ENCODE assay signal across 27 mouse cellular contexts in the genomic region with DNA sequence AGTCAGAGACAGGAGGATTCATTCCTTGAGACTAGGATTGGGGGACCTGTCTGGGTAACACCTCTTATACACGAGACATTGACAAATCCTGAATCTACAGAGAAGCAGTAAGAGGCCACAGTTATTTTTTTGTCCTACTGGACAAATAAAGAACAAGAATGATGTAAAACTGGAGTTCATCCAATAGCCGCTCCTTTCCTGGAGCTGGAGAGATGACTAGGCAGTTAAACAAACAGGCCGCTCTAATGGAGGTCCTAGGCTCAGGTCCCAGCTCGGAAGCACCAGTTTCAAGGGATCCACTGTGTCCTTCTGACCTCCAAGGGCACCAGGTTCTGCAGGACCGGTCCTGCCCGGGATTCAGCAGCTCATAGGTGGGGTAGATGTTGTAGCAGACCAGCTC. TPM values are rescaled to one million over a fixed set of nuclear protein-coding genes. Genes with fewer than 3 reads are reported as not detected.
DNase-seq lines count a peak whose midpoint lies in the region; ATAC-seq and TF ChIP-seq lines count a peak whose summit lies in the region.
"Had no signal": no experiment of that assay in that cellular context is flagged by ENCODE, and none has a peak within 500 bp of the region (broad histone marks: within the 10 kb centered on the region; RNA-seq: fewer than 3 reads in every experiment).

No protein-coding gene starts in this region.

- H3K27ac ChIP-seq in lung, postnatal 0 days (ENCODE audit: low read length) = no peak overlapping the region
- H3K27ac ChIP-seq: embryonic facial prominence, embryonic 10.5 days; forebrain, embryonic 13.5 days; hindbrain, embryonic 15.5 days; intestine, embryonic 15.5 days; liver, embryonic 12.5 days; lung, embryonic 15.5 days; midbrain, embryonic 12.5 days had no signal

- no peak for TF ChIP-seq POLR2A in lung, adult 2 months (IDR thresholded peaks at IDR 0.05; ENCODE audit: borderline replicate concordance, extremely low read depth, low read depth, low read length)

- H3K36me3 ChIP-seq in lung, postnatal 0 days (ENCODE audit: insufficient read depth, low read length) = no peaks in the 10 kb centered on the region
- H3K36me3 ChIP-seq: embryonic facial prominence, embryonic 10.5 days; hindbrain, embryonic 15.5 days; intestine, embryonic 15.5 days; liver, embryonic 12.5 days; lung, embryonic 15.5 days; midbrain, embryonic 12.5 days had no signal

- no peak overlapping the region for H3K4me2 ChIP-seq in lung, postnatal 0 days (replicated peaks; ENCODE audit: low read depth, low read length)
- H3K4me2 ChIP-seq: forebrain, embryonic 13.5 days; heart, embryonic 11.5 days; hindbrain, embryonic 15.5 days; intestine, embryonic 15.5 days; liver, embryonic 12.5 days; lung, embryonic 15.5 days; midbrain, embryonic 12.5 days had no signal

- no peak overlapping the region for H3K9ac ChIP-seq in lung, postnatal 0 days (replicated peaks; ENCODE audit: low read depth)
- H3K9ac ChIP-seq: forebrain, embryonic 13.5 days; hindbrain, embryonic 15.5 days; intestine, embryonic 15.5 days; liver, embryonic 12.5 days; lung, embryonic 15.5 days; midbrain, embryonic 12.5 days had no signal

- TF ChIP-seq CTCF in lung, postnatal 0 days (IDR thresholded peaks at IDR 0.05) = no peak
- no peak for TF ChIP-seq CTCF in lung, adult 2 months (IDR thresholded peaks at IDR 0.05; ENCODE audit: insufficient read depth, low read length)

- 29% methylated on average over 6 of the region's 6 CpGs for WGBS in lung, postnatal 0 days
- 40% methylated on average over 6 of the region's 6 CpGs for WGBS in lung, adult 2 months

- H3K9me3 ChIP-seq in lung, postnatal 0 days (ENCODE audit: low read length) = no peaks in the 10 kb centered on the region
- H3K9me3 ChIP-seq: embryonic facial prominence, embryonic 10.5 days; forebrain, embryonic 13.5 days; hindbrain, embryonic 15.5 days; intestine, embryonic 15.5 days; liver, embryonic 12.5 days; lung, embryonic 15.5 days; midbrain, embryonic 12.5 days had no signal

- peak; percentile 5 for DNase-seq in gastrocnemius, adult 18-20 months (ENCODE audit: low spot score)
- no peak for DNase-seq in gastrocnemius, postnatal 10 days
- peak; percentile 22 for DNase-seq in lung, postnatal 0 days (ENCODE audit: low spot score)
- DNase-seq in lung, adult 2 months = no peak
- peak; percentile 8 for DNase-seq in R1 (ENCODE audit: low read depth, low spot score)
- DNase-seq in ovary, postnatal 36 days (ENCODE audit: low spot score) = no peak
- no peak for DNase-seq in cerebellum, postnatal 14 days
- DNase-seq: cerebellum, adult 18-20 months; heart, postnatal 14 days; kidney, adult 9 months; kidney, postnatal 4 days; right cerebral cortex, adult 18-20 months had no signal

- no peak overlapping the region for H3K4me3 ChIP-seq in lung, postnatal 0 days (ENCODE audit: low read depth, low read length)
- no peak overlapping the region for H3K4me3 ChIP-seq in lung, adult 2 months (replicated peaks; ENCODE audit: extremely low read depth, low read depth, low read length)
- H3K4me3 ChIP-seq: embryonic facial prominence, embryonic 10.5 days; forebrain, embryonic 13.5 days; hindbrain, embryonic 15.5 days; intestine, embryonic 15.5 days; liver, embryonic 12.5 days; lung, embryonic 15.5 days; midbrain, embryonic 12.5 days had no signal

- no peak for ATAC-seq in lung, postnatal 0 days
- ATAC-seq: forebrain, embryonic 13.5 days; intestine, embryonic 15.5 days; liver, embryonic 12.5 days; Patski had no signal

- TF ChIP-seq EP300 in lung, postnatal 0 days (IDR thresholded peaks at IDR 0.05) = no peak

- H3K27me3 ChIP-seq in lung, postnatal 0 days (replicated peaks; ENCODE audit: insufficient read depth, low read length) = no peaks in the 10 kb centered on the region
- H3K27me3 ChIP-seq: forebrain, embryonic 13.5 days; hindbrain, embryonic 15.5 days; intestine, embryonic 15.5 days; liver, embryonic 12.5 days; lung, embryonic 15.5 days; midbrain, embryonic 12.5 days had no signal

- H3K4me1 ChIP-seq in lung, postnatal 0 days (ENCODE audit: insufficient read depth, low read depth, low read length) = no peaks in the 10 kb centered on the region
- H3K4me1 ChIP-seq in lung, adult 2 months (ENCODE audit: control insufficient read depth, insufficient read depth, low read length) = no peaks in the 10 kb centered on the region
- H3K4me1 ChIP-seq: embryonic facial prominence, embryonic 10.5 days; forebrain, embryonic 13.5 days; hindbrain, embryonic 15.5 days; intestine, embryonic 15.5 days; liver, embryonic 12.5 days; lung, embryonic 15.5 days; midbrain, embryonic 12.5 days had no signal

RNA-seq across cellular contexts. Expression of gene Ceacam10, which starts 27.8 kb away (rescaled TPM):
- not detected for total RNA-seq in gastrocnemius, adult 18-20 months (2021)
- not detected for total RNA-seq in gastrocnemius, postnatal 10 days (2021)
- polyA plus RNA-seq in lung, postnatal 0 days (2015; fragmentation: Nextera tagmentation; extraction: Ambion mirVana) = 0.73 and 0.82 TPM in 2 replicates
- polyA plus RNA-seq in lung, adult 2 months (2012; rRNA removed) = 0.38 and 0.41 TPM in 2 replicates
- total RNA-seq: heart, postnatal 14 days; layer of hippocampus, postnatal 10 days; left cerebral cortex, adult 8-10 months; monocyte, adult 5-6 weeks had no signal
- polyA plus RNA-seq: embryonic facial prominence, embryonic 10.5 days; forebrain, embryonic 13.5 days; heart, embryonic 11.5 days; lung, embryonic 15.5 days; midbrain, embryonic 12.5 days; neural tube, embryonic 11.5 days; Patski had no signal

RNA-seq across cellular contexts. Expression of gene Cd177, which starts 44.7 kb away (rescaled TPM):
- total RNA-seq in gastrocnemius, adult 18-20 months (2021) = not detected
- total RNA-seq in gastrocnemius, postnatal 10 days (2021) = under 1 TPM in 1 of 2 experiments, not detected in 1; 0.77 TPM
- 3.5 and 4.1 TPM in 2 replicates for polyA plus RNA-seq in lung, postnatal 0 days (2015; fragmentation: Nextera tagmentation; extraction: Ambion mirVana)
- 2.8 and 5.2 TPM in 2 replicates for polyA plus RNA-seq in lung, adult 2 months (2012; rRNA removed)
- total RNA-seq: CH12.LX; layer of hippocampus, postnatal 10 days; left cerebral cortex, adult 8-10 months had no signal
- polyA plus RNA-seq: limb, embryonic 11.5 days; midbrain, embryonic 12.5 days; neural tube, embryonic 11.5 days had no signal

RNA-seq across cellular contexts. Expression of gene Gm9844, which starts 57.2 kb away (rescaled TPM):
- total RNA-seq in gastrocnemius, adult 18-20 months (2021) = not detected
- 1 to 10 TPM in 1 of 2 experiments, not detected in 1; 1.7 TPM for total RNA-seq in gastrocnemius, postnatal 10 days (2021)
- polyA plus RNA-seq in lung, postnatal 0 days (2015; fragmentation: Nextera tagmentation; extraction: Ambion mirVana) = 13.3 and 13.8 TPM in 2 replicates
- 2.2 and 2.4 TPM in 2 replicates for polyA plus RNA-seq in lung, adult 2 months (2012; rRNA removed)
- total RNA-seq: heart, postnatal 14 days; left cerebral cortex, adult 8-10 months had no signal

Comparison
In these comparisons a context has a peak if more than half of its experiments do, and no peak if none do; other contexts are left out.
1. DNase-seq: peak in gastrocnemius, adult 18-20 months (single experiment), lung, postnatal 0 days (single experiment) and R1 (single experiment); none in gastrocnemius, postnatal 10 days (single experiment), lung, adult 2 months (single experiment), ovary, postnatal 36 days (single experiment) and cerebellum, postnatal 14 days (0 of 2).